Mouse (Mus musculus) ovary, postnatal 36 days (tissue): ENCODE measurements around the gene Hmox2.
A peak's percentile ranks its signal among the peaks of the same experiment; 100 is the strongest.
"Not testable (repeated sequence)": the region's sequence is repeated elsewhere in the genome, so short reads cannot be mapped to it uniquely, and the experiment has no call there.

Experiments
- DNase-seq: peaks from one replicate; pipeline ENCODE4 v3.0.0; 2022; ENCODE audit warnings: low spot score, mixed read lengths

Gene Hmox2

DNA sequence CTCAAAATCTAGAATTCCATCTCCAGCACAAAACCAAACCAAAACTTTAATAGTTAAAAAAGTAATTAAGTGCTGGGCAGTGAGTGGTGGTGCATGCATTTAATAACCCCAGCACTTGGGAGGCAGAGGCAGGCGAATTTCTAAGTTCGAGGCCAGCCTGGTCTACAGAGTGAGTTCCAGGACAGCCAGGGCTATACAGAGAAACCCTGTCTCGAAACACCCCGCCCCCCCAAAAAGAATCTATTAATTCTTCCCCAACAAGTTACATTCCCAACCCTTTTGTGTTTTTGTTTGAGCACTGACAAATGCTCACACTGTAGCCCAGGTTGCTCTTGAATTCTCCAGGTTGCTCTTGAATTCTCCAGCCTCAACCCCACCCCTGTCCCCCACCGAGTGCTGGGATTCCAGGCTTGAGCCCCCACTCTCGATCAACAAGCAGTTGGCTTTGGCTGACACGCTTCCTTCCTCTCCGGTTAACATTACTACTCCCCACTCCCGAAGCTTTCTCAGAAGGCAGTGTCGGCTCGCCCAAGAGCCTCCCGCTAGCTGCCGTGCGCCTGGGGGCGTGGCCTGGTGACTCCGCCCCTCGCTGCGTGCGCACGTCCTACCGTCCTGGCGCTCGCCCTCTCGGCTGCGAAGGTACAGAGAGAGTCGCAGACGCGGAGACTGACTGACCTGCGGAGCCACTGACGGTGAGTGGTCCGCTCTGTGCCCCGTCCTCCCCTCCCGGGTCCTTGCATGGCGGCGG is at the start of gene Hmox2:
Hmox2 (plus strand) TSS at position 582 of the 748 bp plus-strand sequence.
- peak; percentile 95 for DNase-seq

DNA sequence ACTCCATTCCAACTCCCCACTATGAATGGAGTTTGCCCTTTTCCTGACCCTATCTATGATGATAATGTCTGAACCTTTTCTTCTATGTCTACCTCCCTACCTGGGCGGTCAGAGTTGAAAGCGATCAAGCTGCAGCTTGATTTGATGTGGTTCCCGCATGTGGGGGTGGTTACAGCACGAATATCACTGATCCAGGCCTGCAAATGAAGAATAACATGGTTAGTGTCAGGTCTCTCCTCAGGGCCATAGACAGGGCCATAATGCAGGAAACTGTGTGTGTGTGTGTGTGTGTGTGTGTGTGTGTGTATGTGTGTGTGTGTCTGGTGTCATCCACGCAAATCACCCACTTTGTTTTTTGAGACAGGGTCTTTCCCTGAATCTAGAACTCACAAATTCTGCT is 49.3 kb upstream of the Hmox2 start:
- no peak for DNase-seq

DNA sequence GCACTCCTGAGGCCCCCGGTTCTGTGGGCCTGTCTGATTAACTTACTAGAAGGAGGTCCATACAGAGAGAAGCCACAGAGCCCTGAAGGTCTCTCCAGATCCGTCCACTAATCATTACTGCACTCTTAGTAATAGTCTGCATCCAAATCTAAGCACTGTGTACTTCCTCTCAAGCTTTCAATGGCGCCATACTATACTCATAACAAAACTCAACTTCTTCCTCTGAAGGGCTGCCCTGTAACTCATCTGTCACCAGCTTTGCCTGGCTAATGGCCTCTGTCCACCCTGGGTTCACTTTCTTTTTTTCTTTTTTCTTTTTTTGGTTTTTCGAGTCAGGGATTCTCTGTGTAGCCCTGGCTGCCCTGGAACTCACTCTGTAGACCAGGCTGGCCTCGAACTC is 48.1 kb upstream of the Hmox2 start:
- DNase-seq, result no peak

DNA sequence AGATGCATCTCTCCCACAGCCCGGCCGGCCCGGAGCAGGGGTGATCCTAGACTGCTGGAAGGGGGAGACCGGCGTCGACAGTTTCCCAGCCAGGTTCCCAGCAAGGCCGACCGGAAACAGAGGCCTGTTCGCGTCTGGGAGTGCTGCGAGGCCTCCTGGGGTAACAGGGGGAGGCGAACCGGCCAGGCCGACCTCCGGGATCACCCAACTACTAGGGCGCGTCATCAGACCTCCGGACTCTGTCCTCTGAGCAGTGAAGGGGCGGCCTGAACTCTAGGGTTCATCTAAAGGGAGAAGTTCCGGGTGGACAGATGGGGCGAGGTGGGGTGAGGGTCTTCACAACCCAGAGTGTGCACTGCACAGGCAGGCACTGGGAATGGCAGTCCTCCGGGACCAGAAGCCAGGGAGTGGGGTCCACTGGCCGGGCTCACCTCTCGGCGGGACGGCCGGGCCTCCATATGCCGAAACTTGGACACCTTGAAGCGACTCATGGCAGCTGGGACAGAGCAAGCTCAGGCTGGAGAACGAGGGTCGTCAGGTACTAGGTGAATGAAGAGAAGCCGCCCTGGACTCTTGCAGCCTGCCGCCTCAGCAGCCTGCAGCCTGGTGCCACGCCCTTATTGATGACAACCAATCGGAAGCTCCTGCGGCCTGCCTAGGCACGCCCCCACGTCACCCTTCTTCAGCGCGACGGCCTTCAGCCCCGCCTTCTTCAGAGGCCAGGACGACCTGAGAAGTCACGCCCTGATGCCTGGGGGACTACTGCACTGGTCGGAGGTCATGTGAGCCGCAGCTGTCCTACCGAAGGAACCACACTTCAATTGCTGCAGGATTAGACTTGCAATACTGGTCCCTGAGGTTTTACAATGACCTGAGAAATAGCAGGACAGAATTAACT is 46.8 kb upstream of the Hmox2 start, which contains the start of gene Coro7:
Coro7 (minus strand) TSS at position 657 of the 898 bp plus-strand sequence.
- peak; percentile 87 for DNase-seq

DNA sequence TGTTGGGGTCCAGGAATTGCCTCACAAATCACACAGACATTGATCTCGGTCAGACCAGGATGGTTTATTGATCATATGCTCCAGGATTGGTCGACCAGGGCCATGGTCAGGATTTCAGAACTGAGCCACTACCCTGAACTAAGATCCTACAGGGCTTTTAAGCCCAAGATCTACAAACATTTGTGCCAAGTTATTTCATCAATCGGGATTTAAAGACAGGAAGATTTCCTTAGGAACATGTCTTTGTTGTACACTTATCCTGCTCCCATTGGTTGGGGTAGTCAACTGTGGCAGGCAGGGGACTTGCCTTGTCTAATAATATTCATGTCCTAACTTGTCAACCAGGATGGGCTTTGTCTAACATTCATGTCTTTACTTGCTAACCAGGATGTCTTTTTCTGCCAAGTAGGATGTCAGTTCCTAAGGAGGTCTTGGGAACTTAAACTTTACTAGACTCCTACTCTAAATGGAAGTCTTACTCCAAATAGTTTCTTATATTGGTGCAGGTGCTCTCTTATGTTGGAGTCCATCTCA is 45.2 kb upstream of the Hmox2 start:
- DNase-seq, result not testable (repeated sequence)

DNA sequence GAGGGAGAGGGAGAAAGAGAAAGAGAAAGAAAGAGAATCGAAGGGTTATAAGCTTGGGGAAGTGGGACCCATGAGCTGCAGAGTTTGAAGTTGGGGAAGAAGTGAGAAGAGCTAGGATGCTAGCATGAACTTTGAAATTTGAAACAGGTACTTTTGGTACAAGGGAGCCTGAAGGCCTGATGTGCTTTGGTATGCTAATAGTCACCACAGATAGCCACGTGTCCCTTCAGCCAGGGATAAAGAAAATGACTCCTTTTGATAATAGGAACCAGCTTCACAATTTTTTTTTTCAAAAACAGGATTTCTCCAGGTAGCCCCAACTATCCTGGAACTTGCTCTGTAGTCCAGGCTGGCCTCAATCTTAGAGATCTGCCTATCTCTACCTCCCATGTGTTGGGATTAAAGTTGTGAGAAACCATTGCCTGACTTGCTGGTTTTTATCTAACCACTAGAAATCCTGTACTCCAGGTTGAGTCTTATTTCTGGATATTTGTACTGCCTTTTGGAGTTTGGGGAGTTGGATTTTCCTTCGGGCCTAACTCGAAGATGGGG is 43.5 kb upstream of the Hmox2 start:
- DNase-seq, result no peak

DNA sequence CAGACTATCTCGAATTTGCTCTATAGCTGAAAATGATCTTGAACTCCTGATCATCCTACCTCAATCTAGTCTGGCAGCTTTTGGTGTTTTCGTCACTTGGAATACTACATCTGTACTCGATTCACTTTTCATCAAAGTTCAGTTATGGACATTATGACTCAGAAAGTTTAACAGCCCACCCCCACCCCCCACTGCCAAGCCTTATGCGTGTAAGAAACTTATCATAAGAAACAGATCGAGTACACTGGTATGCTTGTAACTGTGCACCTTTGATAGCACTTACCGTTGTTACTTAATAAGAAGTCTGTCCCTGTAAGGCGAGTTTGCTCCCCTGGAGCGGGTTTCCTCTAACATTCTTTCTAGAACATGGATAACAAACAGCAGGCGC is 43.0 kb upstream of the Hmox2 start:
- no peak for DNase-seq

DNA sequence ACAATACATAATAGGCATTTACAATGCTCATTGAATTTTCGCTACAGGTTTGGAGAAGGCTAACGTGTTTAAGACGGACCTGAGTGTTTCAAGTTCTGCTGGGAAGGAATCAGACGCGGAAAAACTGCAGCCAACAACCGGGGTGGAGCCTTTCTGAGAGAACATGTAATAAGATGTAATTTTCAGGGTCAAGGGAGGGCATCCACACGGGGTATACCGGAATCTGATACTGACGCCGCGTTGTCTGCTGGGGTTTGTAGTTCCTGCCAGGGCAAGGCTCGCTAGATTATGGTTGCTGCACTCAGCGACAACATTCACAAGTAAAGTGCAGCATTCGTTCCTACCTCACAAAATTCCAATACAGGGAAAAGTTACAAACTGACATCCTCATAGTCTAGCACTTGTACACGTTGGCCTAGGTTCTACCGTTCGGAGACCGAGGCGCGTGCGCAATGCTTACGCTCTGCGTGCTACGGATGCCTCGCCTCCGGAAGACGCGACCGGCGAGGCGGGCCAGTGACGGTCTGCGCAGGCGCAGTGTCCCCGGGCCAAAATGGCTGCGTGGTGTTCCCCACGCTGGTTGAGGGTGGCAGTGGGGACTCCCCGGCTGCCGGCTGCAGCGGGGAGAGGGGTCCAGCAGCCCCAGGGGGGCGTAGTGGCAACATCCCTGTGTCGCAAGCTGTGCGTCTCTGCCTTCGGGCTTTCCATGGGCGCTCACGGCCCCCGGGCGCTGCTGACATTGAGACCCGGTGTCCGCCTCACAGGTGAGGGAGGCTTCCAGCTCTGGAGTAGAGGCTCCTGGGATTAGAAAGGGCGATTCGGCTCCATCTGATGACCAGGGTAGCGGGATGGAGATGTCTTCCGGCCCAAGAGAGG is 42.3 kb upstream of the Hmox2 start:
- peak; percentile 96 for DNase-seq

DNA sequence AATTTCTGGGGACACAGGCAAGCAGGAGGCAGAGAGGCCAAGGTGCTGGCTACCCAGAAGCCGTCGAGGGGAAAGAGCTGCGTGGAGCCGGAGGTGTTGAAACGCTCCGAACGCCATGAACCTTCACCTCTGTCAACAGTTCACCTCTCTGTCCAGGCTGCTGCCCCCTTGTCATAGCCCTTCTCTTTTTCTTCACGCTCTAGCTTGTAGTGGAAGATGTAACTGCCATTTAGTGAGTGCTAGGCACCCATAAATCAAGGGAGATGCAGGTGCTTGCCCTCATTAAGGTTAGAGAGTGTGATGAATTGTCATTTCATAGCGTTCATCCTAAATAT is 41.7 kb upstream of the Hmox2 start:
- no peak for DNase-seq

DNA sequence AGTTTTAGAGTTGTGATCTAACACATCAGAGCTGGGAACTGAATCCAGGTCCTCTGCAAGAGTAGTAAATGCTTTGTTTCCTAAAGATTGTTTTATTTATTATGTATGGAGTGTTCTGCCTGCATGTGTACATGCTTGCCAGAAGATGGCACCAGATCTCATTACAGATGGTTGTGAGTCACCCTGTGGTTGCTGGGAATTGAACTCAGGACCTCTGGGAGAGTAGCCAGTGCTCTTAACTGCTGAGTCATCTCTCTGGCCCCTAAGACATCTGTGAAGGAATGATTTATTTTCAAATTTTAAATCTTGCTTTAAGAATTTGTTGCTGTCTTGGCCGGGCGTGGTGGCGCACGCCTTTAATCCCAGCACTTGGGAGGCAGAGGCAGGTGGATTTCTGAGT is 36.8 kb upstream of the Hmox2 start:
- DNase-seq, result not testable (repeated sequence)

DNA sequence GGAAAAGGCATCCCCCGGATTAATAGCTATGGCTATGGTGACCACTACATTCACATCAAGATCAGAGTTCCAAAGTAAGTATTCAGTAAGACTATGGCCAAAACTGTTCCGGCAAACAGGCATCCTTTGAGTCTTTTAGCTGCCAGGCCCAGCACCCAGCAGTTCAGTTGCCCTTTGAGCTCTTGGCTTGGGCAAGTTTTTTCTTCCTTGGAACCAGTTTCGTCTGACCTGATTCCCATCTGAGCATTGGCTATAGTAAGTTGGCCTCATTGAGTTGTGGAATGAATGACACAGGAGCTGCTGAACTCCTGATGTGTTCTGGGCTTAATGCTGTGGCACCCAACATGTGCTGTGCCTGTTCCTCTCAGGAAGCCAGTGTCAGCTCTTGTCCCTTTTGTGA is 24.9 kb upstream of the Hmox2 start:
- DNase-seq, result no peak

DNA sequence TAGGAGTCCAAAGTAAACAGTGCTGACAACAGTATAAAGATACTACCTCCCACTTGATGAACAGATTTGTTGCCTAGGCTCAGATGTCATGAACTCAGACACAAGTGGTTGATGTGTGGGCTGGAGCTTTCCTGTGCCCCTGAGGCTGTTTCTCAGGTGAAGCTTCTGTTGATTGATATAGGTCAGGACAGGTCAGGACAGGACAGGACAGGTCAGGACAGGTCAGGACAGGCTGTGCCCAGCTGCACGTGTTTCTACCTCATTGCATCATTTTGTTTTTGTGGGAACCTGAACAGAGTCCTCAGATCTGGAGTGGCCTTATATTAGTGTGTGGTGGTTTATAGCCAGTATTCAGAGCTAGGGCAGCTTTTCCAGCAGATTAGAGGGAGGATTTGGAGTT is 23.5 kb upstream of the Hmox2 start:
- DNase-seq, result no peak

DNA sequence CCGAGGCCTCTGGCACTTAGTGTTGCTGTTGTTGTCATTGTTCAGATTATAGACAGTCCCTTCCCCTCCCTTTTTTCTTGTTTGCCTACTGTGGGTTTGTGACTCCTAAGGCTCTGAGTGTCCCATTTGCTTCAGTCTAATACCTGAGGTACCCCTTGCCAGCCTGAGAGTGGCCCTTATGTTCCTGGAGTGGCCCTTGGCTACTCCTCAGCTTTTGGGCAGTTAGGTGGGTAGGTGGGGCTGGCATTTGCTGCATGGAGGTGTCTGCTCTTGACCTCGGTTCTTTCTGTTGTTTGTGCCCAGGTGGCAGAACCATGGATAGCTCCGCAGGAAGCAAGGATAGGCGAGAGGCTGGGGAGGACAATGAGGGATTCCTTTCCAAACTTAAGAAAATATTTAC is 20.6 kb upstream of the Hmox2 start:
- DNase-seq, result no peak

DNA sequence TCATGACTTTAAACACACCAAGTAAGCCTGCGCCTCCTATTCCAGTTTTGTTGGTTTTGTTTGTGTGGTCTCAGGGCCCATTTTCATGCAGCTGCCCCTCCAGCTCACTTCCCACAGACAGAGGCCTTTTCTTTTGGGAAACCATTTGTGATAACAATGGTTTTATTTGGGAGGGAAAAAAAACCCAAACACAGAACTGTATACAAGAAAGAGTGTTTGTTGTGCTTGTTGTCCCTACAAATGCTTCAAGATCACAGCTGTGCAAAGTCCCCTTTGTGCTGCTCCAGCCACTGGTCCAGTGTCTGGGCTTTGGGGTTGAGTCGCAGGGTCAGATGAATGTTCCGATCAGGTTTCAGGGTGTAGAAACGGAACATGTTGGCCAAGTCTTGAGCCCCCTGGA is 15.0 kb upstream of the Hmox2 start:
- no peak for DNase-seq

DNA sequence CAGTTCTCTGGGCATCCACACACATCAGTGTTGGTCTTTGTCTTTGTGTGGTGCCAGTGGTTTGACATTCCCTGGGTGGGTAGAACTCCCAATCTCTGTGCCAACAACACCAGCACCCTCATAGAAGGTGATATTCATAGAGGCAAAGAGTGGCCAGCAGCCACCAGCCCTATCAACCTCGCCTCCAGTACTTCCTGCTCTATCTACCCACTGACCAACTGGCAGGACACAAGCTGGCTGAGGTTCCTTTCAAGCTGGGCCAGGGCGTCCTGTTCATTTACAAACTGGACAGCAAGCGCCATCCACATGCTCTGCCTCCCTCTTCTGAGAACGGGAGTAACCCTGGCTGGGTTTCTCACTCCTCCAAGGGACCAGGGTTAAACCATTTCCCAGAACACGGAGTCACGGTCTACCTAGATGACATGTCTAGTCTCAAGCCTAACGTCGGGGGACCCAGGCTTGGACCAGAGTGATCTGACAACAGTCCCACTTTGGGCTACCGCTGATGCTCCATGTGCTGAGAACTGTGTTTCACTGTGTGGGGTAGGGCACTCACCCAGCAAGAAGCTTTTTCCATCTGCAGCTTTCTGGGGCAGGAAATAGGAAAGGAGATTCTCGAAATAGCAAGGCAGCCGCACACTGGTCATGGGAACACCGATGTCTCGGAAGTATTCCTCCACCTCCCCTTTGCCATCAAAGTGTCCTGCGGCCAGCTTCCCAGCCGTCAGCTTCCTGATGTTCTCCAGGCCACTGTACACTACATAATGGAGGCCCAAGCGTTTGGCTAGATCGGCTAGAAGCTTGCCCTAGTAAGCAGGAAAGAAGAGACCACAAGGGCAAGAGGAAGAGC is 12.1 kb upstream of the Hmox2 start:
- DNase-seq, result no peak

DNA sequence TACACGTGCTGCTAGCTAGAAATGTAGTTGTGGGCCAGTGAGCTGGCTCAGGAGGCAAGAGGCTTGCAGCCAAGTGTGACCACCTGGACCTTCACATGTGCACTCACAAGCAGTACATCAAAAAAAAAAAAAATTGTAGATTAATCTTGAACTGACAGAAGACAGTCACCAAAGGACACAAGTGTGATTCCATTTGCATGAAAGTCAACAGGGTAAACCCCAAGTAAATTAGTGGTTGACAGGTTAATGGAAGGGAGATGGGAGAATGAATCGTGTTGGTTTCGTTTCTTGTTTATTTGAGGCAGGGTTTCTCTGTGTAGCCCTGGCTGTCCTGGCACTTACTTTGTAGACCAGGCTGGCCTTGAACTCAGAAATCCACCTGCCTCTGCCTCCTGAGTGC is 8.3 kb upstream of the Hmox2 start:
- no peak for DNase-seq

DNA sequence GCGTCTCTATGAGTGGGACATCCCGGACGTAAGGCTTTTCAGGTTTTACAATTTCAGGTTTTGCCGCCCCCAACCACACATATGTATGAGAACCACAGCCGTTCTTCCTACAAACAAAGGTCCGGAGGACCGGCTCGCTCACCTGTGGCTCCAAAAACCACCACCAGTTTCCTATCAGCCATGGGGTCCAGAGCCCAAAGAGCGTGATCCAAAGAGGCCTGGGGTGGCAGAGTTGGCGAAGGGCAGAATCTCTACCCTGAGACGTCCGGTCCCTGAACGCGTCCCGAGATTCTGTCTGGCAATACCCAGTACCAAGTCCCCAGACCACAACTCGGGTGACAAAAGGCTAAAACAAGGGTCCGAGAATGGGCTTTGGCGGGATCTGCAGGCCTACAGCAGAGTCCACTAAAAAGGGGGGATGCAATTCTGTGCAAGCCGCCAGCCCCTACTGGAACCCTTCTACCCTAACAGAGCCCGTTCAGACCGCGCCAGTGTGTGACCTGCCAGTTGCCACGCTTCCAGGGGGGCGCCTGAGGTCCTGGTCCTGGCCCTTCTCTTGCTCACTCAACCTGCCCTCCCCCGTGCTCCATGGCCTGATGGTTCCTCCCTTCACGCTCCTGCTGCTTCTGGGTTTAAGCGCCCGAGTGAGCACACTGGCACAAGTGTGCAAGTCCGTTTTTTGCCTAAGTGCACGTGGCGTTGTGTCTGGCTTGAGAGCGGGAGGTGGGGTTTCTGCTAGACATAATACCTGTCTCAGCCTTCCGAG is 7.2 kb upstream of the Hmox2 start, which contains the start of gene Nmral1:
Nmral1 (minus strand) TSS at position 604 of the 766 bp plus-strand sequence.
- DNase-seq, result peak; percentile 58

DNA sequence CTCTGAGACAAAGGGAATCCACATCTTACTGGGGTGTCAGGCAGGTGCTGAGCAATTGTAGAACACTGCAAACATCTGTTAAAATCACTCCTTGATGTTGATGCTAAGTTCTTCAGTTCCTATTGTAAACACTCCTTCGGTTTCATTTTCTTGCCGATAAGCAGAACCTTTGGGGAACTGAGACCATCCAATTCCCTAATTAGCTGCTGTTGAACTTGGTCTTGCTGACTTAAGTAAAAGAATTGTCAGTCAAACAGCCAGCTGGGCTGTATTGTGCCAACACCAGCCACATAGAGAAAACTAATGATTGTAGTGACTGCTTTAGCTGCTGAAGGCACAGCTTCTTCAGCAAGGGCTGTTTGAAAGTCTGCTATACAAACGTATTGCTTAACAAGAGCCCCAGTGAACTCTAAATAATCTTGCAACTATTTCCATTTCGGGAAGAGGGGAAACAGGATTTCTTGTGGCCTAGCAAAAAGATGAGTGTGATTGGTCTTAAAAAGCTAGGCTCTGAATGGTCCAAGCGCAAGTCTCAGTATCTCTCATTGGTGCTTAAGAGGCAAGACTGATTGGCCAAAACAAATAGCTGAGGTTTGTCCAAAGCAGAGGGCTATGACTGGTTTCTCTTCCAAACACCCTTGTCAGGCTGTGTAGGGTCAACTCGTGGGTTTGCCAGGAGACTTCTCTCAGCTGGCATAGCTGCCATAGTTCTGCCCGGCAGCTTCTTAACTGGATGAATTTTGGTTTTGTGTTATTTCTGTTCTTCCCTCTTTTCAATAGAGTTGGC is 3.8 kb upstream of the Hmox2 start:
- DNase-seq, result no peak

DNA sequence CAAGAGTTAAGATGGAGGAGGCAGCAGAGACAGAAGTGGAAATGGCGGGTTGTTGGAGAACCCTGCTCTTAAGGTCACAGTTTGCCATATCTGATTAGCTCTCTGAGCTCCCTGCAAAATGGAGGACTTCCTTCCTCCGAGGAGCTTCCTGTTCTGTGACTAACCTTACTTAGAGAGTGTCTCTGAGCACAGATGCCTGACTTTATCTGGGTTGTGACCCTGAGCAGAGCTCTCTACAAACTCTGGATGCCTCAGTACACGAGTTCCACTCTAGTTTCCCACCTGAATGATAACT is 3.3 kb upstream of the Hmox2 start:
- no peak for DNase-seq
